Mouse (Mus musculus): Measurements from ENCODE around the gene Myh9. TPM values are rescaled to one million over a fixed set of nuclear protein-coding genes. Genes with fewer than 3 reads are reported as not detected.
"Not testable (repeated sequence)": the region's sequence is repeated elsewhere in the genome, so short reads cannot be mapped to it uniquely, and the experiment has no call there.

Gene Myh9
- polyA plus RNA-seq, 1 experiment from 2014 or later, result 14.8 TPM

- no peak for DNase-seq
- H3K4me1 ChIP-seq (ENCODE audit: control insufficient read depth, insufficient read depth, low read length), result no peaks in the 10 kb centered on the region
Observed at GRCm38 (mm10) chr15:77849039-77849436, 7.1 kb upstream of the Myh9 start.

GRCm38 (mm10) chr15:77848415-77849038, 6.6 kb upstream of the Myh9 start:
- H3K4me3 ChIP-seq (replicated peaks; ENCODE audit: low read depth, low read length), result no peak overlapping the region
- DNase-seq, result no peak
- ATAC-seq (ENCODE audit: low FRiP score, low TSS enrichment), result no peak
- no peaks in the 10 kb centered on the region for H3K9me3 ChIP-seq (ENCODE audit: control insufficient read depth, low read length)
- H3K4me2 ChIP-seq (ENCODE audit: low read length), result no peak overlapping the region
- no peak overlapping the region for H3K27ac ChIP-seq (replicated peaks; ENCODE audit: low read depth, low read length)
- H3K27me3 ChIP-seq (ENCODE audit: control insufficient read depth, insufficient read depth, low read length), result no peaks in the 10 kb centered on the region
- H3K9ac ChIP-seq (replicated peaks; ENCODE audit: low read length), result no peak overlapping the region
- H3K36me3 ChIP-seq (ENCODE audit: control insufficient read depth, insufficient read depth, low read length), result no peaks in the 10 kb centered on the region
- no peaks in the 10 kb centered on the region for H3K4me1 ChIP-seq (ENCODE audit: control insufficient read depth, insufficient read depth, low read length)
- WGBS, result 91% methylated on average over 16 of the region's 16 CpGs

More at GRCm38 (mm10) chr15:77849039-77849436, 7.1 kb upstream of the Myh9 start:
- Histone ChIP-seq H3K4me3 (replicated peaks; ENCODE audit: low read depth, low read length) (no peak overlapping the region), H3K4me2 (ENCODE audit: low read length) (no peak overlapping the region), H3K27ac (replicated peaks; ENCODE audit: low read depth, low read length) (no peak overlapping the region), H3K9me3 (ENCODE audit: control insufficient read depth, low read length) (no peaks in the 10 kb centered on the region), H3K9ac (replicated peaks; ENCODE audit: low read length) (no peak overlapping the region), H3K27me3 (ENCODE audit: control insufficient read depth, insufficient read depth, low read length) (no peaks in the 10 kb centered on the region), H3K36me3 (ENCODE audit: control insufficient read depth, insufficient read depth, low read length) (no peaks in the 10 kb centered on the region)
- ATAC-seq (ENCODE audit: low FRiP score, low TSS enrichment), result no peak
- WGBS, result 58% methylated on average over 5 of the region's 5 CpGs

GRCm38 (mm10) chr15:77847826-77848225, 5.9 kb upstream of the Myh9 start:
- Histone ChIP-seq H3K4me2 (ENCODE audit: low read length) (no peak overlapping the region), H3K9me3 (ENCODE audit: control insufficient read depth, low read length) (no peaks in the 10 kb centered on the region), H3K27me3 (ENCODE audit: control insufficient read depth, insufficient read depth, low read length) (no peaks in the 10 kb centered on the region), H3K4me3 (replicated peaks; ENCODE audit: low read depth, low read length) (no peak overlapping the region), H3K9ac (replicated peaks; ENCODE audit: low read length) (no peak overlapping the region), H3K27ac (replicated peaks; ENCODE audit: low read depth, low read length) (no peak overlapping the region), H3K4me1 (ENCODE audit: control insufficient read depth, insufficient read depth, low read length) (no peaks in the 10 kb centered on the region), H3K36me3 (ENCODE audit: control insufficient read depth, insufficient read depth, low read length) (no peaks in the 10 kb centered on the region)
- WGBS, result 88% methylated on average over 3 of the region's 3 CpGs
- DNase-seq (no peak), ATAC-seq (ENCODE audit: low FRiP score, low TSS enrichment) (no peak)

- Histone ChIP-seq H3K9me3 (ENCODE audit: control insufficient read depth, low read length) (no peaks in the 10 kb centered on the region), H3K27ac (replicated peaks; ENCODE audit: low read depth, low read length) (no peak overlapping the region), H3K27me3 (ENCODE audit: control insufficient read depth, insufficient read depth, low read length) (no peaks in the 10 kb centered on the region), H3K4me2 (ENCODE audit: low read length) (no peak overlapping the region), H3K4me1 (ENCODE audit: control insufficient read depth, insufficient read depth, low read length) (no peaks in the 10 kb centered on the region), H3K36me3 (ENCODE audit: control insufficient read depth, insufficient read depth, low read length) (no peaks in the 10 kb centered on the region), H3K4me3 (replicated peaks; ENCODE audit: low read depth, low read length) (no peak overlapping the region), H3K9ac (replicated peaks; ENCODE audit: low read length) (no peak overlapping the region)
- DNase-seq (no peak), ATAC-seq (ENCODE audit: low FRiP score, low TSS enrichment) (no peak)
- WGBS, result 73% methylated on average over 3 of the region's 3 CpGs
Observed at GRCm38 (mm10) chr15:77847108-77847507, 5.1 kb upstream of the Myh9 start.

- 87% methylated on average over 11 of the region's 11 CpGs for WGBS
- ATAC-seq (ENCODE audit: low FRiP score, low TSS enrichment); H3K27me3 ChIP-seq (ENCODE audit: control insufficient read depth, insufficient read depth, low read length): not testable (repeated sequence)
Observed at GRCm38 (mm10) chr15:77845931-77846595, 4.1 kb upstream of the Myh9 start.

GRCm38 (mm10) chr15:77844955-77845635, 3.1 kb upstream of the Myh9 start:
- WGBS, result 90% methylated on average over 16 of the region's 16 CpGs
- Histone ChIP-seq H3K4me3 (replicated peaks; ENCODE audit: low read depth, low read length) (no peak overlapping the region), H3K4me1 (ENCODE audit: control insufficient read depth, insufficient read depth, low read length) (peaks cover 10% of the 10 kb centered on the region), H3K27me3 (ENCODE audit: control insufficient read depth, insufficient read depth, low read length) (0 out of 2 replicates have a peak, but pooled peaks cover 2% of the 10 kb centered on the region), H3K9me3 (ENCODE audit: control insufficient read depth, low read length) (no peaks in the 10 kb centered on the region), H3K9ac (replicated peaks; ENCODE audit: low read length) (no peak overlapping the region), H3K36me3 (ENCODE audit: control insufficient read depth, insufficient read depth, low read length) (no peaks in the 10 kb centered on the region), H3K4me2 (ENCODE audit: low read length) (no peak overlapping the region), H3K27ac (replicated peaks; ENCODE audit: low read depth, low read length) (no peak overlapping the region)
- DNase-seq, result no peak
- ATAC-seq (ENCODE audit: low FRiP score, low TSS enrichment), result no peak

More at GRCm38 (mm10) chr15:77845931-77846595, 4.1 kb upstream of the Myh9 start:
- H3K4me3 ChIP-seq (replicated peaks; ENCODE audit: low read depth, low read length); H3K4me2 ChIP-seq (ENCODE audit: low read length); DNase-seq; H3K9ac ChIP-seq (replicated peaks; ENCODE audit: low read length); H3K27ac ChIP-seq (replicated peaks; ENCODE audit: low read depth, low read length); H3K9me3 ChIP-seq (ENCODE audit: control insufficient read depth, low read length); H3K4me1 ChIP-seq (ENCODE audit: control insufficient read depth, insufficient read depth, low read length); H3K36me3 ChIP-seq (ENCODE audit: control insufficient read depth, insufficient read depth, low read length): not testable (repeated sequence)

GRCm38 (mm10) chr15:77844048-77844447, 2.1 kb upstream of the Myh9 start:
- Histone ChIP-seq H3K27me3 (ENCODE audit: control insufficient read depth, insufficient read depth, low read length) (0 out of 2 replicates have a peak, but pooled peaks cover 2% of the 10 kb centered on the region), H3K4me3 (replicated peaks; ENCODE audit: low read depth, low read length) (no peak overlapping the region), H3K4me2 (ENCODE audit: low read length) (no peak overlapping the region), H3K4me1 (ENCODE audit: control insufficient read depth, insufficient read depth, low read length) (peaks cover 18% of the 10 kb centered on the region), H3K9ac (replicated peaks; ENCODE audit: low read length) (no peak overlapping the region), H3K27ac (replicated peaks; ENCODE audit: low read depth, low read length) (no peak overlapping the region), H3K36me3 (ENCODE audit: control insufficient read depth, insufficient read depth, low read length) (no peaks in the 10 kb centered on the region), H3K9me3 (ENCODE audit: control insufficient read depth, low read length) (no peaks in the 10 kb centered on the region)
- WGBS, result 88% methylated on average over 6 of the region's 6 CpGs
- ATAC-seq (ENCODE audit: low FRiP score, low TSS enrichment) (no peak), DNase-seq (no peak)

- ATAC-seq (ENCODE audit: low FRiP score, low TSS enrichment); DNase-seq; H3K27me3 ChIP-seq (ENCODE audit: control insufficient read depth, insufficient read depth, low read length); H3K9ac ChIP-seq (replicated peaks; ENCODE audit: low read length); H3K4me2 ChIP-seq (ENCODE audit: low read length); H3K4me3 ChIP-seq (replicated peaks; ENCODE audit: low read depth, low read length); H3K9me3 ChIP-seq (ENCODE audit: control insufficient read depth, low read length); H3K27ac ChIP-seq (replicated peaks; ENCODE audit: low read depth, low read length); H3K36me3 ChIP-seq (ENCODE audit: control insufficient read depth, insufficient read depth, low read length): not testable (repeated sequence)
- H3K4me1 ChIP-seq (ENCODE audit: control insufficient read depth, insufficient read depth, low read length), result peaks cover 20% of the 10 kb centered on the region
- WGBS, result 64% methylated on average over 12 of the region's 13 CpGs
Observed at GRCm38 (mm10) chr15:77843494-77844041, 1.6 kb upstream of the Myh9 start.
